Mouse (Mus musculus) adrenal gland, postnatal 10 days (tissue): ENCODE measurements at regions not wholly inside any gene's neighbourhood (a gene's known extent, or its start where the extent isn't known, plus 50 kb on each side); places are given as distances from the start of the nearest gene placed in this dataset.

Experiments
- DNase-seq: peaks from one replicate; pipeline ENCODE4 v3.0.0; 2021; ENCODE audit warnings: mixed read lengths

DNA sequence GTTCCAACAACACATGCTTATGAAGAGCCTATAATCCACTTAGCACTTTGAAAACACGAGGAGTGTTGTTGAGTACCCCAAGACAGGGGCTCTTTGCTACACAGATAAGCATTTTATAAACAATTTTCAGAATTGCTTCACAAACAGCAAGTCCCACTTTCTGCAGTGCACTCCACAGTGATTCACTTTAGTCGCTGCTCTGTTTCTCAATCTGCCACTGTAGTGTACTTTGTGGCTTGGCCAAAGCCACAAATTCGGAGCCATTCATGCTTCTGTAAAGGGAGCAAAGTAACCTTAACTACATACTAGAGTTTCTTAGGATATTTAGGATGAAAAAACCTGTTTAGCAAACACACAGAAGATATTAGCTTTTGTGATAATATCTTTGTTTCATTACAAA lies 1226.5 kb upstream of the Luzp2 start:
- DNase-seq = peak; percentile 1
